ENCODE assay signal across 8 mouse cellular contexts in genomic region chr6:47943021-47943691, GRCm38 (mm10). TPM values are rescaled to one million over a fixed set of nuclear protein-coding genes. Genes with fewer than 3 reads are reported as not detected.
DNase-seq lines count a peak whose midpoint lies in the region; ATAC-seq and TF ChIP-seq lines count a peak whose summit lies in the region.

No protein-coding gene starts in this region.

- WGBS in forebrain, embryonic 11.5 days = 10% methylated on average over 62 of the region's 64 CpGs
- WGBS in heart, postnatal 0 days = 12% methylated on average over 63 of the region's 64 CpGs
- 6% methylated on average over 64 of the region's 64 CpGs for WGBS in lung, embryonic 14.5 days
- WGBS in neural tube, embryonic 15.5 days = 9% methylated on average over 64 of the region's 64 CpGs

- H3K4me2 ChIP-seq in forebrain, embryonic 11.5 days (ENCODE audit: low read depth, low read length, severe bottlenecking) = peak overlapping the region; percentile 78
- peak overlapping the region; percentile 67 for H3K4me2 ChIP-seq in heart, postnatal 0 days (ENCODE audit: low read depth, low read length)
- H3K4me2 ChIP-seq in lung, embryonic 14.5 days = peak overlapping the region; percentile 88
- H3K4me2 ChIP-seq in neural tube, embryonic 15.5 days = peak overlapping the region; percentile 76

- no peaks in the 10 kb centered on the region; the same call in 1 of the 2 replicates for H3K36me3 ChIP-seq in forebrain, embryonic 11.5 days (ENCODE audit: control insufficient read depth, insufficient read depth, low read length)
- no peaks in the 10 kb centered on the region for H3K36me3 ChIP-seq in heart, postnatal 0 days (replicated peaks; ENCODE audit: control insufficient read depth, insufficient read depth, low read length)
- H3K36me3 ChIP-seq in lung, embryonic 14.5 days (ENCODE audit: insufficient read depth) = 0 out of 2 replicates have a peak, but pooled peaks cover 10% of the 10 kb centered on the region
- peaks cover 6% of the 10 kb centered on the region for H3K36me3 ChIP-seq in neural tube, embryonic 15.5 days

- peak; percentile 40 for TF ChIP-seq CTCF in heart, postnatal 0 days (IDR thresholded peaks at IDR 0.05; ENCODE audit: low read depth)
- TF ChIP-seq CTCF in lung, embryonic 14.5 days (IDR thresholded peaks at IDR 0.05; ENCODE audit: low read depth) = peak; percentile 32

- H3K27ac ChIP-seq in forebrain, embryonic 11.5 days (ENCODE audit: low read depth, low read length) = no peak overlapping the region
- no peak overlapping the region for H3K27ac ChIP-seq in heart, postnatal 0 days (ENCODE audit: low read depth)
- H3K27ac ChIP-seq in lung, embryonic 14.5 days (ENCODE audit: low read depth) = peak overlapping the region; percentile 76
- no peak overlapping the region for H3K27ac ChIP-seq in neural tube, embryonic 15.5 days (replicated peaks)

- peak; percentile 94 for ATAC-seq in forebrain, embryonic 11.5 days (replicated peaks; ENCODE audit: low FRiP score)
- ATAC-seq in heart, postnatal 0 days (ENCODE audit: insufficient read depth, low read depth) = peak; percentile 86
- ATAC-seq in lung, embryonic 14.5 days (ENCODE audit: insufficient read depth) = peak; percentile 95
- ATAC-seq in neural tube, embryonic 15.5 days (ENCODE audit: low FRiP score) = peak; percentile 77

- H3K27me3 ChIP-seq in forebrain, embryonic 11.5 days (ENCODE audit: control insufficient read depth, insufficient read depth, low read length) = no peaks in the 10 kb centered on the region
- peaks cover 7% of the 10 kb centered on the region for H3K27me3 ChIP-seq in heart, postnatal 0 days (ENCODE audit: control insufficient read depth, insufficient read depth, low read length)
- H3K27me3 ChIP-seq in lung, embryonic 14.5 days (ENCODE audit: insufficient read depth, low read length) = no peaks in the 10 kb centered on the region
- H3K27me3 ChIP-seq in neural tube, embryonic 15.5 days (replicated peaks) = no peaks in the 10 kb centered on the region

- H3K4me1 ChIP-seq in forebrain, embryonic 11.5 days (replicated peaks; ENCODE audit: control insufficient read depth, insufficient read depth, low read length) = peaks cover 5% of the 10 kb centered on the region; the same call in 1 of the 2 replicates
- no peaks in the 10 kb centered on the region for H3K4me1 ChIP-seq in heart, postnatal 0 days (ENCODE audit: control insufficient read depth, insufficient read depth)
- H3K4me1 ChIP-seq in lung, embryonic 14.5 days (ENCODE audit: insufficient read depth) = no peaks in the 10 kb centered on the region
- peaks cover 15% of the 10 kb centered on the region for H3K4me1 ChIP-seq in neural tube, embryonic 15.5 days

- H3K4me3 ChIP-seq in forebrain, embryonic 11.5 days (ENCODE audit: low read depth, low read length) = peak overlapping the region; percentile 40
- peak overlapping the region; percentile 44 for H3K4me3 ChIP-seq in heart, postnatal 0 days (ENCODE audit: low read depth, low read length)
- peak overlapping the region; percentile 47 for H3K4me3 ChIP-seq in lung, embryonic 14.5 days (ENCODE audit: low read depth, low read length)
- H3K4me3 ChIP-seq in neural tube, embryonic 15.5 days (replicated peaks) = peak overlapping the region; percentile 42

- DNase-seq in CD8-positive naive resting alpha-beta T cell, adult 2 months (ENCODE audit: low read depth in 2 of 2, low spot score in 2 of 2) = peak; percentile 40 to 46
- DNase-seq in c-Kit-positive CD71-positive TER-119-positive erythroid progenitor cells, embryonic 14.5 days (ENCODE audit: low spot score) = peak; percentile 61
- DNase-seq in forebrain, embryonic 11.5 days (ENCODE audit: low spot score) = peak; percentile 87
- DNase-seq in heart, postnatal 0 days (ENCODE audit: low spot score) = peak; percentile 13
- DNase-seq in kidney, postnatal 25 days = peak; percentile 67 to 82
- DNase-seq in lung, embryonic 14.5 days = peak; percentile 80
- peak; percentile 32 to 39 for DNase-seq in thymus, adult 18-20 months

- no peak for TF ChIP-seq EP300 in heart, postnatal 0 days (IDR thresholded peaks at IDR 0.05; ENCODE audit: low read depth)

- H3K9me3 ChIP-seq in forebrain, embryonic 11.5 days (ENCODE audit: control insufficient read depth, low read length) = no peaks in the 10 kb centered on the region
- no peaks in the 10 kb centered on the region for H3K9me3 ChIP-seq in heart, postnatal 0 days (replicated peaks; ENCODE audit: control insufficient read depth, low read length)
- H3K9me3 ChIP-seq in lung, embryonic 14.5 days (ENCODE audit: low read depth, low read length) = no peaks in the 10 kb centered on the region
- no peaks in the 10 kb centered on the region for H3K9me3 ChIP-seq in neural tube, embryonic 15.5 days (replicated peaks)

- H3K9ac ChIP-seq in forebrain, embryonic 11.5 days (ENCODE audit: low read length) = peak overlapping the region; percentile 77
- no peak overlapping the region; the same call in 1 of the 2 replicates for H3K9ac ChIP-seq in heart, postnatal 0 days (replicated peaks; ENCODE audit: low read depth, low read length)
- peak overlapping the region; percentile 75 for H3K9ac ChIP-seq in lung, embryonic 14.5 days
- H3K9ac ChIP-seq in neural tube, embryonic 15.5 days (replicated peaks) = peak overlapping the region; percentile 53

RNA-seq across cellular contexts. Expression of gene Zfp956, which starts 10.0 kb away (rescaled TPM):
- 7.5 and 7.9 TPM in 2 replicates for polyA plus RNA-seq in forebrain, embryonic 11.5 days (2014; fragmentation: Nextera tagmentation; extraction: Ambion mirVana)
- 2.2 and 2.4 TPM in 2 replicates for total RNA-seq in heart, postnatal 0 days (2014; rRNA removed; ENCODE audit: low replicate concordance)
- 1.2 and 2.0 TPM in 2 replicates for polyA plus RNA-seq in heart, postnatal 0 days (2015; fragmentation: Nextera tagmentation; extraction: Ambion mirVana)
- polyA plus RNA-seq in lung, embryonic 14.5 days (2014; fragmentation: Nextera tagmentation; extraction: Ambion mirVana) = 8.4 and 8.6 TPM in 2 replicates
- 23.2 and 24.6 TPM in 2 replicates for polyA plus RNA-seq in neural tube, embryonic 15.5 days (2015; fragmentation: Nextera tagmentation; extraction: Ambion mirVana)

RNA-seq across cellular contexts. Expression of gene Zfp212, which starts 22.9 kb away (rescaled TPM):
- polyA plus RNA-seq in forebrain, embryonic 11.5 days (2014; fragmentation: Nextera tagmentation; extraction: Ambion mirVana) = 15.9 and 17.5 TPM in 2 replicates
- total RNA-seq in heart, postnatal 0 days (2014; rRNA removed; ENCODE audit: low replicate concordance) = 5.8 and 7.8 TPM in 2 replicates
- polyA plus RNA-seq in heart, postnatal 0 days (2015; fragmentation: Nextera tagmentation; extraction: Ambion mirVana) = 5.9 and 7.5 TPM in 2 replicates
- 14.9 and 16.2 TPM in 2 replicates for polyA plus RNA-seq in lung, embryonic 14.5 days (2014; fragmentation: Nextera tagmentation; extraction: Ambion mirVana)
- polyA plus RNA-seq in neural tube, embryonic 15.5 days (2015; fragmentation: Nextera tagmentation; extraction: Ambion mirVana) = 15.5 and 16.1 TPM in 2 replicates

Comparison
In these comparisons a context has a peak if more than half of its experiments do, and no peak if none do; other contexts are left out.
1. DNase-seq: peak in every context shown above with its lines; median percentile 87 in forebrain, embryonic 11.5 days; 80 in lung, embryonic 14.5 days; 74 in kidney, postnatal 25 days; 61 in c-Kit-positive CD71-positive TER-119-positive erythroid progenitor cells, embryonic 14.5 days; 43 in CD8-positive naive resting alpha-beta T cell, adult 2 months; 36 in thymus, adult 18-20 months; 13 in heart, postnatal 0 days.